ENCODE assay signal across 31 mouse cellular contexts in the genomic region with DNA sequence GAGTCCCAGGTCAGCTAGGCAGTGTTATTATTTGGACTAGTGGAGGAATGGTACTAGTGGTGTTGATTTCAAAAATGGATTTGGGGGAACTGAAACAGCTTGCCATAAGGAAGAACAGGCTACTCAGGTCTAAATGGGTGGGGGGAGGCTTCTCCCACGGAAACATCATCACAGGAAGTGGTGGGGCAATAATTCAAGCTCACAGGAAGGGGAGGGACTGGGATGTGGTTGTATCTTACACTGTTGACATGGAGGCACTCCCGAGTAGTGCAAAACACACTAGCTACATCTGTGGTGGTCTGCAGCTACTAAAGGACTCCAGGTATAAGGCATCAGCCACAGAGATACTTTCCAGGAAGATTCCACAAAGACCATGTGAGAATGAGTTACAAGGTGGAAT. TPM values are rescaled to one million over a fixed set of nuclear protein-coding genes. Genes with fewer than 3 reads are reported as not detected.
A peak's percentile ranks its signal among the peaks of the same experiment; 100 is the strongest.
DNase-seq lines count a peak whose midpoint lies in the region; ATAC-seq lines count a peak whose summit lies in the region.
"Had no signal": no experiment of that assay in that cellular context is flagged by ENCODE, and none has a peak within 500 bp of the region (broad histone marks: within the 10 kb centered on the region; RNA-seq: fewer than 3 reads in every experiment).

No protein-coding gene starts in this region.

- no peak overlapping the region for H3K4me3 ChIP-seq in hindbrain, embryonic 15.5 days
- H3K4me3 ChIP-seq in hindbrain, embryonic 14.5 days (replicated peaks; ENCODE audit: low read length), result no peak overlapping the region
- no peak overlapping the region for H3K4me3 ChIP-seq in forebrain, embryonic 16.5 days (replicated peaks; ENCODE audit: low read length)
- H3K4me3 ChIP-seq in kidney, embryonic 15.5 days (replicated peaks), result no peak overlapping the region
- H3K4me3 ChIP-seq: erythroblast, embryonic 14.5 days; hindbrain, embryonic 13.5 days; layer of hippocampus, adult 2 months; limb, embryonic 13.5 days; lung, embryonic 15.5 days had no signal

- H3K36me3 ChIP-seq in hindbrain, embryonic 15.5 days, result no peaks in the 10 kb centered on the region
- no peaks in the 10 kb centered on the region for H3K36me3 ChIP-seq in hindbrain, embryonic 14.5 days (replicated peaks; ENCODE audit: control insufficient read depth, insufficient read depth)
- no peaks in the 10 kb centered on the region for H3K36me3 ChIP-seq in forebrain, embryonic 16.5 days (ENCODE audit: control insufficient read depth, insufficient read depth)
- H3K36me3 ChIP-seq in kidney, embryonic 15.5 days, result no peaks in the 10 kb centered on the region
- H3K36me3 ChIP-seq: hindbrain, embryonic 13.5 days; limb, embryonic 13.5 days; lung, embryonic 15.5 days had no signal

- DNase-seq in hindbrain, embryonic 14.5 days (ENCODE audit: low spot score), result no peak
- DNase-seq in layer of hippocampus, adult 11-12 months (ENCODE audit: low spot score), result no peak
- DNase-seq: adrenal gland, postnatal 25 days; cerebellum, adult 18-20 months; cerebellum, postnatal 10 days; gastrocnemius, postnatal 14 days; heart, adult 18-20 months; heart, postnatal 36 days; kidney, adult 11 months; kidney, postnatal 25 days; midbrain, embryonic 14.5 days; thymus, postnatal 14 days had no signal

- H3K9me3 ChIP-seq in hindbrain, embryonic 15.5 days, result no peaks in the 10 kb centered on the region
- H3K9me3 ChIP-seq in hindbrain, embryonic 14.5 days (ENCODE audit: control insufficient read depth, low read length), result no peaks in the 10 kb centered on the region
- no peaks in the 10 kb centered on the region for H3K9me3 ChIP-seq in forebrain, embryonic 16.5 days (ENCODE audit: control insufficient read depth, low read length)
- H3K9me3 ChIP-seq in kidney, embryonic 15.5 days (replicated peaks), result no peaks in the 10 kb centered on the region
- H3K9me3 ChIP-seq: hindbrain, embryonic 13.5 days; limb, embryonic 13.5 days; lung, embryonic 15.5 days had no signal

- no peak for ATAC-seq in hindbrain, embryonic 15.5 days (ENCODE audit: low FRiP score, low read depth)
- no peak for ATAC-seq in hindbrain, embryonic 14.5 days (ENCODE audit: low FRiP score)
- peak; percentile 95 for ATAC-seq in common myeloid progenitor, adult 5-6 weeks (replicated peaks; ENCODE audit: low read depth, poor library complexity, severe bottlenecking)
- no peak for ATAC-seq in forebrain, embryonic 16.5 days
- ATAC-seq in megakaryocyte progenitor cell, adult 5-6 weeks (replicated peaks; ENCODE audit: poor library complexity), result peak; percentile 96
- ATAC-seq in kidney, embryonic 15.5 days (replicated peaks; ENCODE audit: low FRiP score), result no peak
- ATAC-seq: inflammation-experienced regulatory T-cells, adult 6 months had no signal

- 0 out of 2 replicates have a peak overlapping the region, but pooled peaks have one; percentile 64 for H3K27ac ChIP-seq in hindbrain, embryonic 15.5 days (replicated peaks)
- no peak overlapping the region for H3K27ac ChIP-seq in hindbrain, embryonic 14.5 days
- H3K27ac ChIP-seq in forebrain, embryonic 16.5 days (ENCODE audit: low read length), result peak overlapping the region; percentile 70
- no peak overlapping the region for H3K27ac ChIP-seq in kidney, embryonic 15.5 days
- H3K27ac ChIP-seq: hindbrain, embryonic 13.5 days; layer of hippocampus, adult 2 months; limb, embryonic 13.5 days; lung, embryonic 15.5 days had no signal

- WGBS in hindbrain, embryonic 15.5 days, result 79% methylated on average over 2 of the region's 2 CpGs
- WGBS in hindbrain, embryonic 14.5 days, result 84% methylated on average over 2 of the region's 2 CpGs
- WGBS in forebrain, embryonic 16.5 days, result 68% methylated on average over 2 of the region's 2 CpGs
- 56% methylated on average over 2 of the region's 2 CpGs for WGBS in kidney, embryonic 15.5 days

- peaks cover 18% of the 10 kb centered on the region for H3K4me1 ChIP-seq in hindbrain, embryonic 15.5 days (replicated peaks)
- peaks cover 15% of the 10 kb centered on the region; the same call in 1 of the 2 replicates for H3K4me1 ChIP-seq in hindbrain, embryonic 14.5 days (replicated peaks; ENCODE audit: control insufficient read depth, insufficient read depth, low read length)
- H3K4me1 ChIP-seq in forebrain, embryonic 16.5 days (replicated peaks; ENCODE audit: control insufficient read depth, insufficient read depth, low read length), result peaks cover 35% of the 10 kb centered on the region
- H3K4me1 ChIP-seq in kidney, embryonic 15.5 days, result no peaks in the 10 kb centered on the region
- H3K4me1 ChIP-seq: limb, embryonic 13.5 days had no signal

- H3K4me2 ChIP-seq in hindbrain, embryonic 15.5 days, result no peak overlapping the region
- H3K4me2 ChIP-seq in hindbrain, embryonic 14.5 days (replicated peaks), result no peak overlapping the region
- H3K4me2 ChIP-seq in forebrain, embryonic 16.5 days (ENCODE audit: low read length), result no peak overlapping the region
- H3K4me2 ChIP-seq in kidney, embryonic 15.5 days, result no peak overlapping the region
- H3K4me2 ChIP-seq: heart, embryonic 11.5 days; hindbrain, embryonic 13.5 days; limb, embryonic 13.5 days; liver, embryonic 11.5 days; lung, embryonic 15.5 days had no signal

- H3K9ac ChIP-seq in hindbrain, embryonic 15.5 days, result no peak overlapping the region
- no peak overlapping the region for H3K9ac ChIP-seq in hindbrain, embryonic 14.5 days
- H3K9ac ChIP-seq in forebrain, embryonic 16.5 days (replicated peaks; ENCODE audit: low read depth, low read length), result no peak overlapping the region
- no peak overlapping the region for H3K9ac ChIP-seq in kidney, embryonic 15.5 days
- H3K9ac ChIP-seq: hindbrain, embryonic 13.5 days; limb, embryonic 13.5 days; lung, embryonic 15.5 days had no signal

- H3K27me3 ChIP-seq in hindbrain, embryonic 15.5 days, result no peaks in the 10 kb centered on the region
- H3K27me3 ChIP-seq in hindbrain, embryonic 14.5 days (ENCODE audit: control insufficient read depth, insufficient read depth, low read length), result no peaks in the 10 kb centered on the region
- no peaks in the 10 kb centered on the region for H3K27me3 ChIP-seq in forebrain, embryonic 16.5 days (replicated peaks; ENCODE audit: control insufficient read depth, insufficient read depth, low read length)
- no peaks in the 10 kb centered on the region for H3K27me3 ChIP-seq in kidney, embryonic 15.5 days
- H3K27me3 ChIP-seq: limb, embryonic 13.5 days; lung, embryonic 15.5 days had no signal

RNA-seq across cellular contexts. Expression of a gene that starts 38.0 kb away (rescaled TPM):
- polyA plus RNA-seq in hindbrain, embryonic 15.5 days (2015; fragmentation: Nextera tagmentation; extraction: Ambion mirVana), result 0.35 and 1.1 TPM in 2 replicates
- 0.67 and 1.8 TPM in 2 replicates for polyA plus RNA-seq in hindbrain, embryonic 14.5 days (2014; fragmentation: Nextera tagmentation; extraction: Ambion mirVana)
- total RNA-seq in common myeloid progenitor, adult 5-6 weeks (2017), result not detected in 2 replicates
- polyA plus RNA-seq in forebrain, embryonic 16.5 days (2015; fragmentation: Nextera tagmentation; extraction: Ambion mirVana), result not detected in 2 replicates
- total RNA-seq in megakaryocyte progenitor cell, adult 5-6 weeks (2015), result not detected in 2 replicates
- total RNA-seq in megakaryocyte progenitor cell, adult 5-6 weeks (2017), result not detected in 2 replicates
- polyA plus RNA-seq in kidney, embryonic 15.5 days (2015; fragmentation: Nextera tagmentation; extraction: Ambion mirVana), result 0.95 and 0.97 TPM in 2 replicates
- total RNA-seq: adrenal gland, adult 18-20 months; adrenal gland, postnatal 25 days; gastrocnemius, postnatal 14 days; heart, adult 18-20 months; heart, postnatal 36 days; layer of hippocampus, adult 2 months; layer of hippocampus, postnatal 25 days; left cerebral cortex, adult 8-10 months; left cerebral cortex, postnatal 36 days; megakaryocyte-erythroid progenitor cell, adult 5-6 weeks had no signal
- polyA plus RNA-seq: cortical plate, adult 2 months; erythroblast, embryonic 14.5 days; inflammation-experienced regulatory T-cells, adult 6 months; limb, embryonic 13.5 days; midbrain, embryonic 14.5 days had no signal

RNA-seq across cellular contexts. Expression of a gene that starts 39.6 kb away (rescaled TPM):
- polyA plus RNA-seq in hindbrain, embryonic 15.5 days (2015; fragmentation: Nextera tagmentation; extraction: Ambion mirVana), result 118 and 121 TPM in 2 replicates
- polyA plus RNA-seq in hindbrain, embryonic 14.5 days (2014; fragmentation: Nextera tagmentation; extraction: Ambion mirVana), result 136 and 151 TPM in 2 replicates
- 174 and 183 TPM in 2 replicates for total RNA-seq in common myeloid progenitor, adult 5-6 weeks (2017)
- polyA plus RNA-seq in forebrain, embryonic 16.5 days (2015; fragmentation: Nextera tagmentation; extraction: Ambion mirVana), result 132 and 147 TPM in 2 replicates
- 169 and 203 TPM in 2 replicates for total RNA-seq in megakaryocyte progenitor cell, adult 5-6 weeks (2015)
- total RNA-seq in megakaryocyte progenitor cell, adult 5-6 weeks (2017), result 183 and 190 TPM in 2 replicates
- polyA plus RNA-seq in kidney, embryonic 15.5 days (2015; fragmentation: Nextera tagmentation; extraction: Ambion mirVana), result 171 and 180 TPM in 2 replicates

Comparison
In these comparisons a context has a peak if more than half of its experiments do, and no peak if none do; other contexts are left out.
1. H3K27ac ChIP-seq: peak in hindbrain, embryonic 15.5 days (single experiment) and forebrain, embryonic 16.5 days (single experiment); none in hindbrain, embryonic 14.5 days (single experiment) and kidney, embryonic 15.5 days (single experiment).
2. ATAC-seq: peak in common myeloid progenitor, adult 5-6 weeks (single experiment) and megakaryocyte progenitor cell, adult 5-6 weeks (single experiment); none in hindbrain, embryonic 15.5 days (single experiment), hindbrain, embryonic 14.5 days (single experiment), forebrain, embryonic 16.5 days (single experiment) and kidney, embryonic 15.5 days (single experiment).